Mouse (Mus musculus) ovary, postnatal 10 days (tissue): ENCODE data around the gene Olfr816.
"Not testable (repeated sequence)": the region's sequence is repeated elsewhere in the genome, so short reads cannot be mapped to it uniquely, and the experiment has no call there.

ENCODE experiments used
- DNase-seq: peaks from one replicate; pipeline ENCODE4 v3.0.0; 2022; ENCODE audit warnings: low spot score

The Olfr816 gene

DNA sequence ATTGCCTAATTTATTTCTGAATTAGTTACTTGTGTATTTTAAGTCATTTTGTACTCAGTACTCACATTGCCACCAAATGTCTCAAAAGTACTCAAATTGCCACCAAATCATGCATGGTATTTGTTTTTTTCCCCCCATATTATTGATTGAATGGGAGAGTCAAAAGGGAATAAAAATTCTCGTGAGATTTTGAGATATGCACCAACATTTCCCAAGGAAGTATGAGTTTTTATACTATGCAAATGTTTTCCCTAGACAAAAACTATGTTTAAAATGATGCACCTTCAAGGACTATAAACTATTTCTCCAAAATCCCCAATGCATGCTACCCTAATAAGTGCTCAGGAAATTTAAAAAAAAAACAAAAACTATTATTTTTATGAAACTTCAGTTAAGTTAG, at the start of gene Olfr816:
Gene Olfr816, minus strand, starts transcription at position 101 of the 400 bp plus-strand sequence.
- DNase-seq: no peak

DNA sequence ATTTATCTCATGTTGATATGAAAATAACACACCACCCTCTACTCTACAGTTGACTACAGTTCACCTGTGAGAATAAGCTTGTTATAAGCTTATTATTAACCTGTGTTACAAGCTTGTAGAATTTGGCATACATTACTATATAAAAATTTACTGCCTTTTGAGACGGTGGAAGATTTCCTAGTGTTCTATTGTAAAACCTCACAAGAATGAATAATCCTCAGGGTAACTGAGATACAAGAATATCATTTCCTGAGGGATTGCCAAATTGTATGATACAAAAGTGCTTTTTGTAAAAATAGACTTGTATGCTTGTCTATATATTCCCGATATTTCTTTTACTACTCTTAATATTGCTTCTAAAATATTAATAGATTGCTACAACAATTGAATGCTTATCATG, 33.6 kb upstream of the Olfr816 start, which contains the start of gene Olfr818:
Gene Olfr818, minus strand, starts transcription at position 101 of the 400 bp plus-strand sequence.
- DNase-seq: no peak

DNA sequence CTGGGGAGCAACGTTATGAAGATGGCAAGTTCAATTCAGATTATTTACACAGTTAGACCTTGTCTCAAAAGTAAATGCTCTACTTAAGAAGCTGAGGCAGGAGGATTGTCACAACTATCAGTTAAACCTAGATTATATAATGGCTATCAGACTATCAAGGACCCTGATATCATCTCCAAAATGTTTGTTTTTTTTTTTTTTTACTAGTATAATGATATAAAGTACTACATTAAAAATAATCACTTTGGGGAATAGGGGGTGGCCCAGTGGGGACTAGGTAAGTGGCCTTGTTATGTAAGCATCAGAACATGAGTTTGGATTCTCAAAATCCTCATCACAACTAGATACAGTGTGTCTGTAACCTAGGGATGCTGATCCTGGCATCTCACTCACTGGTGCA, 9.6 kb downstream of the Olfr816 start, which contains the start of gene Olfr815:
Gene Olfr815, minus strand, starts transcription at position 101 of the 400 bp plus-strand sequence.
- DNase-seq: not testable (repeated sequence)

DNA sequence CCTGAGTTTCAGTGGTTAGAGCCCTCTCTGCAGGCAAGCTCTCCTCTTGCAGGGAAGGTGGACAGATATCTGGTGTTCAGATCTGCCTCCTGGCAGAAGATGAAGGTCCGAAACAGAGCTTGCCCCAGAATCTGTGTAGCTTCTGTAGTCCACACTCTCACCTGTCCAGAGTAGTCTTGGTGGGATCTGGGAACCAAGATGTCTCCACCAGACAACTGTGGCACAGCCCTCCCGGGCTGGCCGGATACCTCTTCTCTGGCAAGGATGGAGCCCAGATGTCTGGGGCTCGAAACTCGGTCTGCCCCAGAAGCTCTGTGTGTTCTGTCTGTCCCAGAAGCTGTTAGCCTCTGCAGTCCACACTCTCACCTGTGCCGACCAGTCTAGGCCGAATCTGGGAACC, 29.5 kb downstream of the Olfr816 start:
- DNase-seq: no peak

DNA sequence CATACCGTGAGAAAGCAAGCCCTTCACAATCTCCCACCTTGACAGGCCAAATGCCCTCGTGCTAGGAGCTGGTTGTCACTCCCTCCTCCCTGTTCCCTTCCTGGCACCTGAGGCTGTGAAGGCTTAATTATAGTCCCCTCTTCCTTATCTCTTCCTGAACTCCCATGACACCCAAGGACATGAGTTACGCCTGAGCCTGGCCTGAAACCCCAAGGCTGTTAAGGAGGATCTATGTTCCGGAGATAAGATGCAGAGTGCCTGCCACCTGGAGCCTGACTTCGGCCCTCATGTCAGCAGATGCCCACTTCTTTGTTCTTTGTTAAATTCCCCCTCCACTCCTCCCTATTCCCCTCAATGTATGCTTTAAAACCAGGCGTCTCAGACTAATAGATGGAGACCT, 29.9 kb downstream of the Olfr816 start:
- not testable (repeated sequence) for DNase-seq

DNA sequence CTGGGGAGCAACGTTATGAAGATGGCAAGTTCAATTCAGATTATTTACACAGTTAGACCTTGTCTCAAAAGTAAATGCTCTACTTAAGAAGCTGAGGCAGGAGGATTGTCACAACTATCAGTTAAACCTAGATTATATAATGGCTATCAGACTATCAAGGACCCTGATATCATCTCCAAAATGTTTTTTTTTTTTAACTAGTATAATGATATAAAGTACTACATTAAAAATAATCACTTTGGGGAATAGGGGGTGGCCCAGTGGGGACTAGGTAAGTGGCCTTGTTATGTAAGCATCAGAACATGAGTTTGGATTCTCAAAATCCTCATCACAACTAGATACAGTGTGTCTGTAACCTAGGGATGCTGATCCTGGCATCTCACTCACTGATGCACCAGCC, 35.6 kb downstream of the Olfr816 start, which contains the start of gene Olfr814:
Gene Olfr814, minus strand, starts transcription at position 101 of the 400 bp plus-strand sequence.
- not testable (repeated sequence) for DNase-seq
